In the genomic region with DNA sequence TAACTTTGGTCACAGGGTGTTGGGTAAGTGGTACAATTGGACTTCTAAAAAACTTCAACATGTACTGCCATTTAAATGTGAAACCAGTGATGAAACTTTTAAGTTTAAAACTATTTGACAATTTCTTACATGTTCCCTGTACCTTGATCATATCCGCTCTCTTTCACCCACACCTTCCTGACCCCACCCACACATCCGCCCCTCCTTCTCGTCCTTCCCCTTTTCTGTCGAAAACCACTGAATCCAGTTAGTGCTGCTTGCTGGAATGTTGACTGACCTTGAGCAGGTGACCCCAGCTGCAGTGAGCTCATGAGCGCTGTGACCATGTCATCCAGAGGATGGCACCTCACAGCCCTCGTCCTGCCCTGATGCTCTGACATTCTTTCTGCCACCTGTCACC, we compare ENCODE assay signal across 18 mouse cellular contexts. TPM values are rescaled to one million over a fixed set of nuclear protein-coding genes. Genes with fewer than 3 reads are reported as not detected.
A peak's percentile ranks its signal among the peaks of the same experiment; 100 is the strongest.
DNase-seq lines count a peak whose midpoint lies in the region; ATAC-seq and TF ChIP-seq lines count a peak whose summit lies in the region.
"Had no signal": no experiment of that assay in that cellular context is flagged by ENCODE, and none has a peak within 500 bp of the region (broad histone marks: within the 10 kb centered on the region; RNA-seq: fewer than 3 reads in every experiment).

No protein-coding gene starts in this region.

- peak overlapping the region; percentile 27; the same call in 1 of the 2 replicates for H3K4me3 ChIP-seq in G1E (ENCODE audit: low read depth, low read length)
- H3K4me3 ChIP-seq: gastrocnemius, adult 2 months; heart, adult 2 months; hindbrain, embryonic 13.5 days; limb, embryonic 13.5 days; midbrain, embryonic 12.5 days had no signal

- H3K9me3 ChIP-seq in G1E (replicated peaks) = no peaks in the 10 kb centered on the region; the same call in 1 of the 2 replicates
- H3K9me3 ChIP-seq: hindbrain, embryonic 13.5 days; limb, embryonic 13.5 days; midbrain, embryonic 12.5 days had no signal

- peak; percentile 63 to 64 for DNase-seq in spleen, postnatal 36 days (ENCODE audit: low spot score in 2 of 2)
- no peak for DNase-seq in spleen, postnatal 14 days (ENCODE audit: low spot score in 2 of 2)
- DNase-seq in G1E (ENCODE audit: low spot score) = no peak
- DNase-seq in naive thymus-derived CD4-positive, alpha-beta T cell, adult 2 months (ENCODE audit: low read depth) = peak; percentile 69
- no peak for DNase-seq in cerebellum, adult 9-11 months
- no peak for DNase-seq in cerebellum, adult 11 months
- DNase-seq in lung, postnatal 4 days = no peak
- DNase-seq: adrenal gland, postnatal 10 days; cerebellum, adult 9-10 months; gastrocnemius, adult 2 months; heart, adult 2 months; kidney, adult 9 months; thymus, postnatal 4 days had no signal

- ATAC-seq in G1E (ENCODE audit: extremely low read depth, insufficient number of reproducible peaks, low FRiP score, poor library complexity, severe bottlenecking) = no peak
- peak; percentile 79 to 81 for ATAC-seq in hematopoietic stem cell, adult 5-6 weeks (replicated peaks in 1 of 2; ENCODE audit: insufficient read depth in 1 of 2, low FRiP score in 2 of 2, low TSS enrichment in 1 of 2, low read depth in 1 of 2, poor library complexity in 2 of 2, severe bottlenecking in 2 of 2)
- ATAC-seq: forebrain, embryonic 16.5 days had no signal

- peaks cover 90% of the 10 kb centered on the region for H3K4me1 ChIP-seq in G1E (ENCODE audit: insufficient read depth, low read depth, low read length)
- H3K4me1 ChIP-seq: hindbrain, embryonic 13.5 days; limb, embryonic 13.5 days; midbrain, embryonic 12.5 days had no signal

- peaks cover 99% of the 10 kb centered on the region for H3K36me3 ChIP-seq in G1E (replicated peaks)
- H3K36me3 ChIP-seq: hindbrain, embryonic 13.5 days; limb, embryonic 13.5 days; midbrain, embryonic 12.5 days had no signal

- no peaks in the 10 kb centered on the region for H3K27me3 ChIP-seq in G1E (ENCODE audit: insufficient read depth, low read length)
- H3K27me3 ChIP-seq: hindbrain, embryonic 13.5 days; limb, embryonic 13.5 days; midbrain, embryonic 12.5 days had no signal

- no peak for TF ChIP-seq CTCF in G1E (IDR thresholded peaks at IDR 0.05; ENCODE audit: low read depth, low read length)

RNA-seq across cellular contexts. Expression of a gene that starts 25.0 kb away (rescaled TPM):
- total RNA-seq in G1E (2014; fragmentation: Nextera tagmentation) (51.0 and 55.7 TPM in 2 replicates), G1E (2017) (47.7 and 50.2 TPM in 2 replicates)
- 84.7 and 85.1 TPM in 2 replicates for polyA plus RNA-seq in G1E (2012)
- total RNA-seq in hematopoietic stem cell, adult 5-6 weeks (2017) = 2.7 and 4.5 TPM in 2 replicates

Comparison
In these comparisons a context has a peak if more than half of its experiments do, and no peak if none do; other contexts are left out.
1. DNase-seq: peak in spleen, postnatal 36 days (2 of 2) and naive thymus-derived CD4-positive, alpha-beta T cell, adult 2 months (single experiment); none in spleen, postnatal 14 days (0 of 2), G1E (single experiment), cerebellum, adult 9-11 months (single experiment), cerebellum, adult 11 months (single experiment) and lung, postnatal 4 days (0 of 2).